Mouse (Mus musculus) MEL (cell line): ENCODE measurements around the gene Osbpl8. TPM values are rescaled to one million over a fixed set of nuclear protein-coding genes. Genes with fewer than 3 reads are reported as not detected.

Experiments
- DNase-seq: peaks from one replicate; pipeline ENCODE4 v3.0.0; 2011; ENCODE audit warnings: low read depth, low spot score
- H3K27ac ChIP-seq: 2 replicates; pipeline ENCODE4 v1.5.1; 2012; ENCODE audit warnings: low read depth, mild to moderate bottlenecking, control low read depth, low read length, moderate library complexity; ENCODE audit not compliant: control insufficient read depth
- H3K27me3 ChIP-seq, 2 experiments: fragments of 150-350 bp in 1 of 2; sonication (generic) in 1 of 2; 2 replicates each; pipeline ENCODE4 v1.6.1; 2012; ENCODE audit warnings: low read length in 2 of 2, mild to moderate bottlenecking in 2 of 2, improper control_type of control experiment in 1 of 2, moderate library complexity in 1 of 2; ENCODE audit not compliant: insufficient read depth in 2 of 2, control insufficient read depth in 1 of 2
- H3K36me3 ChIP-seq, 2 experiments: 2 replicates each; pipeline ENCODE4 v1.6.1; 2012 to 2014; ENCODE audit warnings: low read length in 2 of 2, improper control_type of control experiment in 1 of 2, inconsistent platforms in 1 of 2, mild to moderate bottlenecking in 1 of 2; ENCODE audit not compliant: insufficient read depth in 2 of 2, control insufficient read depth in 1 of 2
- H3K4me1 ChIP-seq, 2 experiments: fragments of 150-350 bp in 1 of 2; sonication (generic) in 1 of 2; 2 replicates each; pipeline ENCODE4 v1.6.1; 2012; ENCODE audit warnings: low read length in 2 of 2, improper control_type of control experiment in 1 of 2, mild to moderate bottlenecking in 1 of 2; ENCODE audit not compliant: insufficient read depth in 2 of 2, control insufficient read depth in 1 of 2
- H3K4me3 ChIP-seq, 2 experiments: fragments of 150-350 bp in 1 of 2; sonication (generic) in 1 of 2; 2 replicates each; pipeline ENCODE4 v1.5.1; 2012; ENCODE audit warnings: low read depth in 2 of 2, low read length in 2 of 2, mild to moderate bottlenecking in 2 of 2, moderate library complexity in 2 of 2, control low read depth in 1 of 2, improper control_type of control experiment in 1 of 2; ENCODE audit not compliant: control insufficient read depth in 1 of 2, insufficient read depth in 1 of 2
- H3K79me2 ChIP-seq: 2 replicates; pipeline ENCODE4 v1.6.1; 2012; ENCODE audit warnings: mild to moderate bottlenecking, low read length, moderate library complexity; ENCODE audit not compliant: control insufficient read depth, poor library complexity, insufficient read depth
- H3K9ac ChIP-seq: 2 replicates; pipeline ENCODE4 v1.6.1; 2012; ENCODE audit warnings: low read depth, mild to moderate bottlenecking, control low read depth, low read length, moderate library complexity; ENCODE audit not compliant: control insufficient read depth, poor library complexity, severe bottlenecking
- H3K9me3 ChIP-seq: fragments of 150-350 bp; sonication (generic); replicated peaks from 2 replicates; pipeline ENCODE4 v1.6.1; 2012; ENCODE audit warnings: mild to moderate bottlenecking, low read length, improper control_type of control experiment, moderate library complexity; ENCODE audit not compliant: insufficient read depth
- CTCF ChIP-seq, 3 experiments: IDR thresholded peaks in 2 of 3; conservative IDR thresholded peaks in 1 of 3; 2 replicates each; pipeline ENCODE4 v1.5.1; 2011 to 2012; ENCODE audit warnings: low read length in 3 of 3, low read depth in 2 of 3, mild to moderate bottlenecking in 2 of 3, improper control_type of control experiment in 1 of 3, inconsistent platforms in 1 of 3, mixed read lengths in 1 of 3, moderate library complexity in 1 of 3; ENCODE audit not compliant: control insufficient read depth in 1 of 3, insufficient read depth in 1 of 3, poor library complexity in 1 of 3, severe bottlenecking in 1 of 3
- ELF1 ChIP-seq: IDR thresholded peaks from 2 replicates; pipeline ENCODE4 v1.6.1; 2014; ENCODE audit warnings: low read depth, mild to moderate bottlenecking, inconsistent platforms, low read length, improper control_type of control experiment, moderate library complexity
- EP300 ChIP-seq, 2 experiments: IDR thresholded peaks; 2 replicates each; pipeline ENCODE4 v1.6.1; 2011; ENCODE audit warnings: improper control_type of control experiment in 2 of 2, low read length in 2 of 2, low read depth in 1 of 2, mild to moderate bottlenecking in 1 of 2
- GATA1 ChIP-seq: IDR thresholded peaks from 2 replicates; pipeline ENCODE4 v1.6.1; 2011; ENCODE audit warnings: low read depth, low read length, improper control_type of control experiment
- MXI1 ChIP-seq: IDR thresholded peaks from 2 replicates; pipeline ENCODE4 v1.6.1; 2011; ENCODE audit warnings: mild to moderate bottlenecking, low read depth, low read length, improper control_type of control experiment
- NRF1 ChIP-seq: IDR thresholded peaks from 2 replicates; pipeline ENCODE4 v1.6.1; 2014; ENCODE audit warnings: low read depth, mild to moderate bottlenecking, inconsistent platforms, low read length, improper control_type of control experiment, moderate library complexity; ENCODE audit not compliant: poor library complexity, insufficient read depth, severe bottlenecking
- POLR2AphosphoS2 ChIP-seq: IDR thresholded peaks from 2 replicates; pipeline ENCODE4 v1.6.1; 2011; ENCODE audit warnings: low read length, improper control_type of control experiment
- RAD21 ChIP-seq: IDR thresholded peaks from 2 replicates; pipeline ENCODE4 v1.6.1; 2011; ENCODE audit warnings: mild to moderate bottlenecking, low read depth, low read length, improper control_type of control experiment
- RCOR1 ChIP-seq: IDR thresholded peaks from 2 replicates; pipeline ENCODE4 v1.6.1; 2012; ENCODE audit warnings: low read depth, mild to moderate bottlenecking, inconsistent platforms, low read length, improper control_type of control experiment
- SMC3 ChIP-seq: IDR thresholded peaks from 2 replicates; pipeline ENCODE4 v1.6.1; 2011; ENCODE audit warnings: low read depth, low read length, improper control_type of control experiment
- ZC3H11A ChIP-seq: IDR thresholded peaks from 2 replicates; pipeline ENCODE4 v1.6.1; 2012; ENCODE audit warnings: low read depth, mild to moderate bottlenecking, inconsistent platforms, low read length, improper control_type of control experiment
- ZKSCAN1 ChIP-seq: IDR thresholded peaks from 2 replicates; pipeline ENCODE4 v1.6.1; 2012; ENCODE audit warnings: low read depth, mild to moderate bottlenecking, inconsistent platforms, low read length, improper control_type of control experiment, moderate library complexity
- ZMIZ1 ChIP-seq: IDR thresholded peaks from 2 replicates; pipeline ENCODE4 v1.6.1; 2012; ENCODE audit warnings: low read depth, mild to moderate bottlenecking, inconsistent platforms, low read length, improper control_type of control experiment, moderate library complexity
- polyA plus RNA-seq, 2 experiments: library from polyadenylated mRNA; stranded (reverse) in 1 of 2; unstranded in 1 of 2; fragments of >175 nt in 1 of 2; fragments of >200 nt in 1 of 2; gene quantifications; 2 replicates each; pipeline versions ENCODE4 v1.2.1 to v1.2.4; 2012; ENCODE audit warnings: low replicate concordance in 2 of 2, low read depth in 1 of 2; ENCODE audit not compliant: insufficient read length in 2 of 2, insufficient read depth in 1 of 2, missing spikeins in 1 of 2
- total RNA-seq: library from RNA; depleted of rRNA; stranded (reverse); fragments of 300-350 nt; gene quantifications from 2 replicates; pipeline ENCODE4 v1.2.3, GENCODE M21; 2012

The Osbpl8 gene
- total and polyA plus RNA-seq, 3 experiments = 26.2 to 44.8 (median 33.4) TPM

GRCm38 (mm10) chr10:111299591-111299990, 135.0 kb downstream of the Osbpl8 start:
- no peaks in the 10 kb centered on the region for H3K79me2 ChIP-seq
- H3K36me3 ChIP-seq = peaks cover 0 to 7% of the 10 kb centered on the region in 2 experiments; a peak in 2 of 4 replicates
- H3K9ac ChIP-seq = no peak overlapping the region
- DNase-seq = no peak
- no peak for TF ChIP-seq MXI1
- peak; percentile 29 for TF ChIP-seq SMC3
- no peak for TF ChIP-seq EP300 (IDR thresholded peaks at IDR 0.05; ENCODE audit: low read depth in 1 of 2, low read length in 2 of 2)
- TF ChIP-seq ZC3H11A = no peak
- TF ChIP-seq ZMIZ1 = no peak
- TF ChIP-seq POLR2AphosphoS2 = no peak
- peak; percentile 11 for TF ChIP-seq RAD21
- TF ChIP-seq ZKSCAN1 = no peak
- peak in 1 of 3 experiments; percentile 13; a peak in 1 of 6 replicates for TF ChIP-seq CTCF (IDR thresholded peaks at IDR 0.05 in 2 of 3, conservative IDR thresholded peaks at IDR 0.05 in 1 of 3; ENCODE audit: control insufficient read depth in 1 of 3, insufficient read depth in 1 of 3, low read depth in 2 of 3, low read length in 3 of 3, poor library complexity in 1 of 3, severe bottlenecking in 1 of 3)
- TF ChIP-seq, all 39 proteins: peak for 3
- Histone ChIP-seq H3K4me1 (no peaks in the 10 kb centered on the region), H3K9me3 (no peaks in the 10 kb centered on the region), H3K27ac (no peak overlapping the region), H3K4me3 (no peak overlapping the region), H3K27me3 (no peaks in the 10 kb centered on the region)

GRCm38 (mm10) chr10:111301041-111301440, 136.5 kb downstream of the Osbpl8 start:
- Histone ChIP-seq H3K36me3 (no peaks in the 10 kb centered on the region), H3K4me3 (no peak overlapping the region), H3K27me3 (no peaks in the 10 kb centered on the region), H3K9me3 (no peaks in the 10 kb centered on the region), H3K9ac (no peak overlapping the region), H3K4me1 (no peaks in the 10 kb centered on the region), H3K79me2 (no peaks in the 10 kb centered on the region), H3K27ac (no peak overlapping the region)
- no peak for DNase-seq
- no peak for TF ChIP-seq GATA1
- TF ChIP-seq, all 39 proteins: peak for 0

DNA sequence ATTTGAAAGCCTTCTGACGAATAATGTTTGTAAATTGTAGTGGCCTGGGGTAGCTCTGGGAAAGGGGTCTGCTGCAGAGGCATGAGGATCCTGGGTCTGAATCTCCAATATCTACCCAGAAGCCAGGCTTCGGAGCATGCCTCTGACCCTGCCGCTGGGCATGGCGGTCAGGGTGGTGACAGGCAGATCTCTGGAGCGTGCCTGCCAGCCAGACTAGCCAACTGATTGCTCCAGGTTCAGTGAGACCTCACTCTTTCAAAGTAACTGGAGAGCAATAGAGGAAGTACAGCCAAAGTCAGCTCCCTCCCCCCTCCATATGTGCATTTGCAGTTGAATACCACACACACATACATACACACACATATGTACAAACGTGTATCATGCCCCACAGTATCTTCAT, 137.9 kb downstream of the Osbpl8 start:
- no peaks in the 10 kb centered on the region for H3K9me3 ChIP-seq
- H3K79me2 ChIP-seq = no peaks in the 10 kb centered on the region
- H3K4me3 ChIP-seq = no peak overlapping the region
- no peak overlapping the region for H3K9ac ChIP-seq
- H3K4me1 ChIP-seq = no peaks in the 10 kb centered on the region
- H3K27me3 ChIP-seq = no peaks in the 10 kb centered on the region
- H3K36me3 ChIP-seq = no peaks in the 10 kb centered on the region
- DNase-seq = peak; percentile 50
- TF ChIP-seq ELF1 = no peak
- no peak for TF ChIP-seq RCOR1
- TF ChIP-seq NRF1 = no peak
- no peak for TF ChIP-seq CTCF (IDR thresholded peaks at IDR 0.05 in 2 of 3, conservative IDR thresholded peaks at IDR 0.05 in 1 of 3; ENCODE audit: control insufficient read depth in 1 of 3, insufficient read depth in 1 of 3, low read depth in 2 of 3, low read length in 3 of 3, poor library complexity in 1 of 3, severe bottlenecking in 1 of 3)
- H3K27ac ChIP-seq = no peak overlapping the region
